Mouse (Mus musculus): ENCODE results near the gene Tcf3. TPM values are rescaled to one million over a fixed set of nuclear protein-coding genes. Genes with fewer than 3 reads are reported as not detected.

The Tcf3 gene
- polyA plus RNA-seq, 1 experiment = 78.2 TPM

GRCm38 (mm10) chr10:80430375-80430980 is 3.0 kb downstream of the Tcf3 start:
- no peak overlapping the region for H3K9ac ChIP-seq (ENCODE audit: low read depth, poor library complexity, severe bottlenecking)
- peaks cover 29% of the 10 kb centered on the region for H3K36me3 ChIP-seq (ENCODE audit: control insufficient read depth, insufficient read depth, low read length, poor library complexity, severe bottlenecking)
- H3K27ac ChIP-seq (ENCODE audit: insufficient read depth, low read length) = no peak overlapping the region
- TF ChIP-seq POLR2A (IDR thresholded peaks at IDR 0.05; ENCODE audit: insufficient read depth, low read length) (no peak), EP300 (IDR thresholded peaks at IDR 0.05; ENCODE audit: insufficient read depth, low read depth, low read length) (no peak), CTCF (IDR thresholded peaks at IDR 0.05; ENCODE audit: low read depth, low read length) (no peak)
- no peaks in the 10 kb centered on the region for H3K27me3 ChIP-seq (ENCODE audit: control insufficient read depth, insufficient read depth, low read length, poor library complexity, severe bottlenecking)
- H3K4me1 ChIP-seq (ENCODE audit: control insufficient read depth, insufficient read depth, low read length) = peaks cover 3% of the 10 kb centered on the region
- no peak overlapping the region for H3K4me3 ChIP-seq (ENCODE audit: low read depth, low read length)
- H3K9me3 ChIP-seq (replicated peaks; ENCODE audit: control insufficient read depth, insufficient read depth, low read length, poor library complexity, severe bottlenecking) = no peaks in the 10 kb centered on the region

- no peak for TF ChIP-seq CTCF (IDR thresholded peaks at IDR 0.05; ENCODE audit: low read depth, low read length)
- TF ChIP-seq EP300 (IDR thresholded peaks at IDR 0.05; ENCODE audit: insufficient read depth, low read depth, low read length) = no peak
- no peak for TF ChIP-seq POLR2A (IDR thresholded peaks at IDR 0.05; ENCODE audit: insufficient read depth, low read length)
- H3K9me3 ChIP-seq (replicated peaks; ENCODE audit: control insufficient read depth, insufficient read depth, low read length, poor library complexity, severe bottlenecking) = no peaks in the 10 kb centered on the region
- H3K36me3 ChIP-seq (ENCODE audit: control insufficient read depth, insufficient read depth, low read length, poor library complexity, severe bottlenecking) = peaks cover 32% of the 10 kb centered on the region
- no peaks in the 10 kb centered on the region for H3K27me3 ChIP-seq (ENCODE audit: control insufficient read depth, insufficient read depth, low read length, poor library complexity, severe bottlenecking)
- H3K4me3 ChIP-seq (ENCODE audit: low read depth, low read length) = no peak overlapping the region
- H3K27ac ChIP-seq (ENCODE audit: insufficient read depth, low read length) = no peak overlapping the region
- H3K9ac ChIP-seq (ENCODE audit: low read depth, poor library complexity, severe bottlenecking) = no peak overlapping the region
- peaks cover 2% of the 10 kb centered on the region for H3K4me1 ChIP-seq (ENCODE audit: control insufficient read depth, insufficient read depth, low read length)
Observed at GRCm38 (mm10) chr10:80429800-80430199, 3.6 kb downstream of the Tcf3 start.

- H3K4me1 ChIP-seq (ENCODE audit: control insufficient read depth, insufficient read depth, low read length) = peaks cover 4% of the 10 kb centered on the region
- no peak overlapping the region for H3K9ac ChIP-seq (ENCODE audit: low read depth, poor library complexity, severe bottlenecking)
- TF ChIP-seq CTCF (IDR thresholded peaks at IDR 0.05; ENCODE audit: low read depth, low read length) (no peak), POLR2A (IDR thresholded peaks at IDR 0.05; ENCODE audit: insufficient read depth, low read length) (no peak), EP300 (IDR thresholded peaks at IDR 0.05; ENCODE audit: insufficient read depth, low read depth, low read length) (no peak)
- no peak overlapping the region for H3K4me3 ChIP-seq (ENCODE audit: low read depth, low read length)
- peaks cover 47% of the 10 kb centered on the region for H3K36me3 ChIP-seq (ENCODE audit: control insufficient read depth, insufficient read depth, low read length, poor library complexity, severe bottlenecking)
- H3K9me3 ChIP-seq (replicated peaks; ENCODE audit: control insufficient read depth, insufficient read depth, low read length, poor library complexity, severe bottlenecking) = no peaks in the 10 kb centered on the region
- no peak overlapping the region for H3K27ac ChIP-seq (ENCODE audit: insufficient read depth, low read length)
- H3K27me3 ChIP-seq (ENCODE audit: control insufficient read depth, insufficient read depth, low read length, poor library complexity, severe bottlenecking) = no peaks in the 10 kb centered on the region
Observed at GRCm38 (mm10) chr10:80425041-80425440, 8.4 kb downstream of the Tcf3 start.

- peaks cover 48% of the 10 kb centered on the region for H3K36me3 ChIP-seq (ENCODE audit: control insufficient read depth, insufficient read depth, low read length, poor library complexity, severe bottlenecking)
- H3K4me1 ChIP-seq (ENCODE audit: control insufficient read depth, insufficient read depth, low read length) = peaks cover 4% of the 10 kb centered on the region
- H3K27ac ChIP-seq (ENCODE audit: insufficient read depth, low read length) = peak overlapping the region; percentile 87
- H3K4me3 ChIP-seq (ENCODE audit: low read depth, low read length) = no peak overlapping the region
- 0 out of 2 replicates have a peak overlapping the region, but pooled peaks have one; percentile 17 for H3K9ac ChIP-seq (ENCODE audit: low read depth, poor library complexity, severe bottlenecking)
- no peak for TF ChIP-seq CTCF (IDR thresholded peaks at IDR 0.05; ENCODE audit: low read depth, low read length)
- no peak for TF ChIP-seq EP300 (IDR thresholded peaks at IDR 0.05; ENCODE audit: insufficient read depth, low read depth, low read length)
- no peaks in the 10 kb centered on the region for H3K9me3 ChIP-seq (replicated peaks; ENCODE audit: control insufficient read depth, insufficient read depth, low read length, poor library complexity, severe bottlenecking)
- no peaks in the 10 kb centered on the region for H3K27me3 ChIP-seq (ENCODE audit: control insufficient read depth, insufficient read depth, low read length, poor library complexity, severe bottlenecking)
Observed at GRCm38 (mm10) chr10:80423562-80423961, 9.9 kb downstream of the Tcf3 start.

- Histone ChIP-seq H3K9ac (ENCODE audit: low read depth, poor library complexity, severe bottlenecking) (no peak overlapping the region), H3K27ac (ENCODE audit: insufficient read depth, low read length) (no peak overlapping the region), H3K27me3 (ENCODE audit: control insufficient read depth, insufficient read depth, low read length, poor library complexity, severe bottlenecking) (no peaks in the 10 kb centered on the region), H3K9me3 (replicated peaks; ENCODE audit: control insufficient read depth, insufficient read depth, low read length, poor library complexity, severe bottlenecking) (no peaks in the 10 kb centered on the region), H3K36me3 (ENCODE audit: control insufficient read depth, insufficient read depth, low read length, poor library complexity, severe bottlenecking) (peaks cover 47% of the 10 kb centered on the region), H3K4me3 (ENCODE audit: low read depth, low read length) (no peak overlapping the region), H3K4me1 (ENCODE audit: control insufficient read depth, insufficient read depth, low read length) (peaks cover 4% of the 10 kb centered on the region)
- TF ChIP-seq POLR2A (IDR thresholded peaks at IDR 0.05; ENCODE audit: insufficient read depth, low read length) (no peak), EP300 (IDR thresholded peaks at IDR 0.05; ENCODE audit: insufficient read depth, low read depth, low read length) (no peak), CTCF (IDR thresholded peaks at IDR 0.05; ENCODE audit: low read depth, low read length) (no peak)
Observed at GRCm38 (mm10) chr10:80421651-80422472, 11.6 kb downstream of the Tcf3 start.

- no peak overlapping the region for H3K4me3 ChIP-seq (ENCODE audit: low read depth, low read length)
Observed at GRCm38 (mm10) chr10:80421208-80421607, 12.2 kb downstream of the Tcf3 start.

More at GRCm38 (mm10) chr10:80421208-80421607, 12.2 kb downstream of the Tcf3 start:
- Histone ChIP-seq H3K27me3 (ENCODE audit: control insufficient read depth, insufficient read depth, low read length, poor library complexity, severe bottlenecking) (no peaks in the 10 kb centered on the region), H3K9ac (ENCODE audit: low read depth, poor library complexity, severe bottlenecking) (no peak overlapping the region), H3K4me1 (ENCODE audit: control insufficient read depth, insufficient read depth, low read length) (peaks cover 4% of the 10 kb centered on the region), H3K36me3 (ENCODE audit: control insufficient read depth, insufficient read depth, low read length, poor library complexity, severe bottlenecking) (peaks cover 45% of the 10 kb centered on the region), H3K9me3 (replicated peaks; ENCODE audit: control insufficient read depth, insufficient read depth, low read length, poor library complexity, severe bottlenecking) (no peaks in the 10 kb centered on the region), H3K27ac (ENCODE audit: insufficient read depth, low read length) (no peak overlapping the region)
- no peak for TF ChIP-seq CTCF (IDR thresholded peaks at IDR 0.05; ENCODE audit: low read depth, low read length)
- no peak for TF ChIP-seq EP300 (IDR thresholded peaks at IDR 0.05; ENCODE audit: insufficient read depth, low read depth, low read length)
- no peak for TF ChIP-seq POLR2A (IDR thresholded peaks at IDR 0.05; ENCODE audit: insufficient read depth, low read length)

Data from ES-Bruce4 (cell line).